Mouse (Mus musculus) kidney, postnatal 25 days (tissue): ENCODE results near the gene Grid2.
A peak's percentile ranks its signal among the peaks of the same experiment; 100 is the strongest.

Experiments
- DNase-seq, 2 experiments: peaks; one replicate each; pipeline ENCODE4 v3.0.0; 2021; ENCODE audit warnings: mixed read lengths in 2 of 2

Gene Grid2

DNA sequence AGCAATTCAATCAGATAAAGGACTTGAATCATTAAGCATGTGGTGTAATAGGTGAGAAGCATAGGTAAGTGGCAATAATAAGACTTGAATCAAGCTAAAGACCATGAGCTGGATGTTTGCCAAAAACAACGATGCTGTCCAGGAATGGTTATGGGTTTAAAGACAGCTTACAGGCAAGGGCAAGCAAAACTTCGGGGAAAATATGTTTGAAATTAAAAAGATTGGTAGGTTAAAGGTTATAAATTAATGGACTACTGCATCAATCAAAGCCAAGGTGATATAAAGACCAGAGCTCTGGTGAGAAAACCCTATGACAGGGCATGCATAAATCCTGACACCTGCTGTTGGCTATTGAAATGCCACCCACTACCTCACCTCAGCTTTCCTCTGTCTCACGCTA is 1072.2 kb downstream of the Grid2 start:
- no peak for DNase-seq

DNA sequence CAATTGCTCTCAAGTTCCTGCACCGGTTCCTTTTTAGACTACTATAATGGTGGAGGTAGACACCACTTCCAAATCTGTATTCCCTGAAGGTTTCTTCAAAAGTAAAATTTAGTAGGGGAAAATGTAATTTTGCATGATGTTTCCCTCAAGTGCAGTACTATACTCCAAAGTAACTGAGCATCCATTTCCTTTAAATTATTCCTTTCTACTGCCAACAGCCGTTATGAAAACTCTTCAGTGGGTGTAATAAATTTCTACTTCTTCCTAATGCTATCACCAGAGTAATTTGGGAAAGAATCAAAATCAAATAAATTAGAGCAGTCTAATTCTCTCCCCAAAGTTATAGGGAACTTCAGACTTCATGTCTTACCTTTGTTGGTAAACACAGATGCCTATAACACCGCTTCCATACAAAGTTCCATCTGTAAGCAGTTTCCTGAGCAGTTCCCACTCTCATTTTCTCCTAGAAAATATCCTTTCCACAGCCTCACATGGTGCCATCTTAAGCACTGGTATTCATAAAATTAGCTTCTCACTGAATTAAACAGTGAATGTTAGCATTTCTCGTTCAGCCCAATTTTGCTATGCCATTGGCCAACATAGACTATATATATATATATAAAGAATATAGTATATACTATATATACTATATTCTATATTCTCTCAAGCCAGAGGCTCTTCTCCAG is 1142.9 kb downstream of the Grid2 start:
- no peak for DNase-seq

DNA sequence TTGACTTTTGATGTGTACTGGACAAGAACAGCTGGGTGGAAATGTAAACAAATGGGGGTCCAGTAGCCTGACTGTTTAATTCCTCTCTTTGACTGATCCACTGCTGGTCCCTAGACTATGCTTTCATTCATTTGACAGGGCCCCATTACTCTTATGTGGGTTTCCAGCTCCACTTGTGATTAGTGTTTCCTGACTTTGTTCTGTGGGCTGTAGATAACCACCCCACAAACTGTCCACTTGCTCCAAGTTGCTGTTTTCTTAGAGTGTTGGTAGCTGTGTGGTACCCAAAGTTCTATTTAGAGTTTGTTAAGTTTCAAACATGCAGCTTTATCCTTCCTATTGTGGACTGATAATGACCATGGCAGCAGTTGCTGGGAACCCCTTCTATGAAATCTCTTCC is 1172.0 kb downstream of the Grid2 start:
- no peak for DNase-seq

- no peak for DNase-seq
Observed at GRCm38 (mm10) chr6:64428898-64429297, 1173.2 kb downstream of the Grid2 start.

GRCm38 (mm10) chr6:64448127-64448526 is 1192.5 kb downstream of the Grid2 start:
- DNase-seq: no peak

- DNase-seq: no peak
Observed at GRCm38 (mm10) chr6:64448864-64449355, 1193.2 kb downstream of the Grid2 start.

- no peak for DNase-seq
Observed at GRCm38 (mm10) chr6:64450770-64451169, 1195.1 kb downstream of the Grid2 start.

GRCm38 (mm10) chr6:64479884-64480283 is 1224.2 kb downstream of the Grid2 start:
- DNase-seq: no peak

DNA sequence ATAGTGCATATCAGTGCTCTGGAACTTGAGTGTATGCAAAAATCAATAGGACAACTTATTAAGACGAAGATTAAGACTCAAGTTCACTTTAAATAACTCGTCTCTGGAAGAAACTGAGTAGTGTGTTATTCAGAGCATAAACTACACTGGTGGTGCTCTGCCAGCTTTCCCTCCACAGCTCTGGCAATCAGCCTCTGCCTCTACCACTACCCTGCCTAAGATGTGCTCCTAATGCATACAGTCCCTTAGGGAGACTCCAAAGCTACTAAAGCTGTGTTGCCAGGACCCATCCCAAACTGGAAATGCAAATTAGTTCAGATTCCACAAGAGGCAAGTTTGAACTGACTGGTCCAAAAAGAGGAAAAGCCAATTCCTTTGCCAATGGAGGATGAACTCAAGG is 1224.9 kb downstream of the Grid2 start:
- DNase-seq: no peak

GRCm38 (mm10) chr6:64490313-64491067 is 1234.8 kb downstream of the Grid2 start:
- no peak for DNase-seq

GRCm38 (mm10) chr6:64504394-64504793 is 1248.7 kb downstream of the Grid2 start:
- DNase-seq: no peak

DNA sequence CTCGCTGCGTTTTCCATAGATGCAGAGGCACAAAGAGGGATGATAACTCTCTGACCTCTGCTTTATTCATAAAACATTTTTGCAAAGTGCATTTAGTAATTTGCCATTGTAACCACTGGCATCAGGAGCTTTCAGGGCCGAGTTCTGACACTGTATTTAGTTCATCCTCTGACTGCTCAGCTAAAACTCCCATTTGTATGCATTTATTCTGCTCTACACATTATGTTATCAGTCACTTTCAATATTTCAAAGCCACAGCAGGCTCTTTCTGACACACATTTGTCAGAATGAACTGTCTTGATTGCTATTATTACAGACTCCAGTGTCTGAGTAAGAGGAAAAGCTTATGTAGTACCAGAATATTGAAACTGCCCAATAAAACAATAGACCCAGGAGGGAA is 1286.5 kb downstream of the Grid2 start:
- DNase-seq: no peak

DNA sequence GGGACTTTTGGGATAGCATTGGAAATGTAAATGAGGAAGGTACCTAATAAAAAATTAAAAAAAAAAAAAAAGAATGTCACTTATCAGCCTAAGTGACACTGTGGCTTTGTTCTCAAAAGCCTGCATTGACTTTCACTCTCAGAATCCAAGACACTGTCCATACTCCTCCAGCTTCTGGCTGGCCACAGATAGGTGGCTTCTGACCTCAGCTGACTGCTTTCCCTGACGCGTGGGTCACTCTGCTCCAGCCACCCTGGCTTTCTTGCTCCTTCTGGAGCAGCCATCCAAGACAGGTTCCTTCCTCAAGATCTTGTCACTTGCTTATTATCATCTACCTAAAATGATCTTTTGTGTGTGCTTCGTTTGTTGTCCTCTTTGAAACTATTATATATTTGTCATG is 1298.0 kb downstream of the Grid2 start:
- no peak for DNase-seq

DNA sequence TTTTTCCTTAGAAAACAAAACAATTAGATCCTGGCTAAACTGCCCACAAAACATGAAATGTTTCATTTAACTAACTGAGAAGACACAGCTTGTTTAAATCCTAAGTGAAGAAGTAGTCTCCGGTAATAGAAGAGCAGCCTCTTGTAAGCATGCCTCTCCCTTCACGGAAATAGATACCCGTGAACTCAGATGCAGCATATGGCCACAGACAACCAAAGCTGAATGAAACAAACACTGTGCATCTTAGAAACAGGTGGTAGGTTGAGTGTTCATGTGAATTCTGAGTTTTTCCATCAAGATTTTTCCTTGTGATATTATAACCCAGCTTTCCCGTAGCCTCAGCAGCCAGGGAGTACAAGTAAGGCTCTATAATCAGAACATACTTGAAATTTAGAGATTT is 1299.5 kb downstream of the Grid2 start:
- no peak for DNase-seq

- DNase-seq: peak in 1 of 2 experiments; percentile 14
Observed at GRCm38 (mm10) chr6:64568599-64568998, 1312.9 kb downstream of the Grid2 start.

GRCm38 (mm10) chr6:64581338-64581737 is 1325.7 kb downstream of the Grid2 start:
- no peak for DNase-seq

DNA sequence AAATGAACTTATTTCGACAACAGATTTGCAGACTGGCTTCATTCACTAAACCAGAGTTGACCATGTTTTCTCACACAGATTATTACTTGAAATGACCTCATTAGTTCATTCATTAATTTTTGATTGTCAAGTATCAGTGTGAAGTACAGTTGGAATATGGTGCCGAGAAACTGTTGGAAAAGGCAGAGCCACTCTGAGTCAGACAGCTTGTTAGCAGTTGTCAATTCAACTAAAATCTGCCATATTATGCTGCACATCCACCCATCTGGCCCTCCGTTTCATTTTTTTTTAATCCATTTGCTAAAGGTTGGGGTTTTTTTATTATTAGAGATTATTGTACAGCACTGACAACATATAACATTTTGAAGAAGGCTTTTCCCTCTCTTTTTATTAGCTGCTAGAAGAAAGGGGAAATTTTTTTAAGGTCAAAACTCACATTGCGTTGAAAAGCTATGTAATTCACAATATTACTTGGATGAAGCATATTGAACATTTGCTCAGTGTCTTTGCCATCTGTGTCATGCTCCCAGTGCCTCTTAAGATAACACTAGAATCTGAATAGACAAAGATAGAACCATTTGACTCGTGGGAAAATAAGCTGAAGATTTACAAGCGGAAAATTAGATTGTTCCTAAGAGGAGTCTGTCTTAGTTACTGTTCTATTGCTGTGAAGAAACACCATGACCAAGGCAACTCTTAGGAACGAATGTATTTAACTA is 1333.0 kb downstream of the Grid2 start:
- DNase-seq: no peak

DNA sequence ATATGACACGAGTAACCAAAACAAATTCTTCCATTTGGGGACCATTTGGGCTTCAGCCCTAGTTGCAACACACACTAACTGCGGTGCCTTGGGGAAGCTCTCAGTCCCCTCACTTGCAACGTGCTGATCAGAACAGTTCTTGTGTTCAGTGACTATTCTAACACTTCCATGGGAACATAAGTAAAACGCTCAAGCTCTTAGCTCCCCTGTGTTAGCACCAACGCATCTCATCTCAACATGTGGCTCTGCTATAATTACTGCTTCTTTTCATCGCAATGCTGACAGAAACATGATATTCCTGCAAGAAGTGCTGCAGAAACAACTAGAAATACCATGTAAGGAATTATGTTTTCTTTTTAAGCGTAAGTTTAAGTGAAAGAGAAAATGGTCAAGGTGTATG is 1340.6 kb downstream of the Grid2 start:
- no peak for DNase-seq

- no peak for DNase-seq
Observed at GRCm38 (mm10) chr6:64596835-64597234, 1341.2 kb downstream of the Grid2 start.

DNA sequence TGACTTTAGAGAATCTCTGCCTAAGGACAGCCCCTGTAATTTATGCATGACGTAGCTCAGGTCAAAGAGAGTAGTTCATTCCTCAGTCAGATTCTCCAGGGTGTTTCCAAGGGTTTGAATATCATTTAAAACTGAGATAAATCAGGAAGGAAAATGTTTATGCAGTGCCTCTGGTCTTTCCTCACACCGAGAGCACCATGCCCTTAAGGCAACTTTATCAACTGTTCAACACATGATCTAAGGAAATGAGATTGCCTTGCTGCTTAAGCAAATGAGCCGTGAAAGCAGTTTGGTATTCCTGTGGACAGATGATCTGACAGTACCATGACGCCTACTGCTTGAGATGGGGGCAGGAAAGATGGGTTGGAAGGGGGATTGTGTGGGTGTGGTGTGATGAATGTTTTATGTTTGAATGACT is 1342.5 kb downstream of the Grid2 start:
- DNase-seq: no peak

DNA sequence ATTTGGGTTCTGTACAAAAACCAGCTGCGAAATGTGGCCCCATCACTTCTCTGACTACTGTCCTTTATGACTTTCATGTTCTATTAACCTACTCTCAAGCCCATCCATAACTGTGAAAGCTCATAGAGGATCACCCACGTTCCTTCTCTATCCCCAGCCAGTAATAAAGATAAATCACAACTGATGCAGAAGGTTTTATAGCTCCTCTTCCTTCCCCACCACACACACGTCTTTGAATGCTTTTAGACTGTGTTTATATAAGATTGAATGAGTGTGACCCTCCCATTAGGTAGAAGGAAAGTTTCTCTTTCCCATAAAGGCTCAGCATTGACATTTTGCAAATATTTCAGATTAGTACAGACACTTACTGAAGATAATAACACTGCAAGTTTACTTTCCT is 1350.1 kb downstream of the Grid2 start:
- DNase-seq: no peak

- no peak for DNase-seq
Observed at GRCm38 (mm10) chr6:64607041-64607440, 1351.4 kb downstream of the Grid2 start.

DNA sequence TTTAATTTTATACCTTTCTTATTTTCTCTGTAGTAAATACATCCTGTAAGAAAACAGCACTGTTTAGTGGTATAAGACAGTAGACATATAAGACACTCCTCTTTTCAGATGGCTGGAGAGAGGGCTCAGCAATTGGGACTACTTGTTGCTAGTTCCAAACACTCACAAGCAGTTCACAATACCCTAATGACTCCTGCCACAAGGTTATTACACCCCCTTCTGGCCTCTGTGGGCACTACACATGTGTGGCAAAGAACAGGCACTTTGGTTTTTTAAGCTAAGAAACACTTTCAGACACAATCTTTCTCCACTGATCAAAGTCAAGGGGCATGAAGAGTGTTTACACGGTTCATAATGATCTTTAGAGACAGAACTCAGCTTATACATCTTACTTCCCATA is 1352.3 kb downstream of the Grid2 start:
- DNase-seq: peak in 1 of 2 experiments; percentile 15

GRCm38 (mm10) chr6:64616843-64617242 is 1361.2 kb downstream of the Grid2 start:
- no peak for DNase-seq
